Mouse (Mus musculus) kidney, postnatal 10 days (tissue): ENCODE results near the gene Kbtbd13.

Source experiments
- DNase-seq: peaks from one replicate; pipeline ENCODE4 v3.0.0; 2021; ENCODE audit warnings: mixed read lengths

The Kbtbd13 gene

DNA sequence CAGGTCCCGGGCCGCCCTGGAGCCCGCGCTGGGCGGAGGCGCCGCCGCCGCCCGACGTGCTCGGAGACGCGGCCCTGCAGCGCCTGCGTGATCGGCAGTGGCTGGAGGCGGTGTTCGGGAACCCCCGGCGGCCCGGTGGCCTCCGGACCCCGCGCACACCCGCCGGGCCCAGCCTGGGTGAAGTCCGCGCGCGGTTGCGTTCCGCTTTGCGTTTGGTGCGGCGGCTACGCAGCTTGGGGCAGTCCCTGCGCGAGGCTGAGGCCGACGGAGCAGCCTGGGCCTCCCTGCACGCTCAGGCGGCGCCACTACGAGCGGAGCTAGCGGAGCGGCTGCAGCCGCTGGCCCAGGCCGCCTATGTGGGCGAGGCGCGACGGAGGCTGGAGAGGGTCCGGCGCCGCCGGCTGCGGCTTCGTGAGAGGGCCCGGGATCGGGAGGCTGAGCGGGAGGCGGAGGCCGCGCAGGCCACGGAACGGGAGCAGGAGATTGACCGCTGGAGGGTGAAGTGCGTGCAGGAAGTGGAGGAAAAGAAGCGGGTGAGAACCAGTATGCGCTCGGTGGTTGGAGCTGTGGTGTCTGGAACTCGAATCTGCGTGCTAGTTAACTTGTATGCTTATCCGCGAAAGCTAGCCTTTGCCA, 44.9 kb downstream of the Kbtbd13 start:
- peak; percentile 62 for DNase-seq

DNA sequence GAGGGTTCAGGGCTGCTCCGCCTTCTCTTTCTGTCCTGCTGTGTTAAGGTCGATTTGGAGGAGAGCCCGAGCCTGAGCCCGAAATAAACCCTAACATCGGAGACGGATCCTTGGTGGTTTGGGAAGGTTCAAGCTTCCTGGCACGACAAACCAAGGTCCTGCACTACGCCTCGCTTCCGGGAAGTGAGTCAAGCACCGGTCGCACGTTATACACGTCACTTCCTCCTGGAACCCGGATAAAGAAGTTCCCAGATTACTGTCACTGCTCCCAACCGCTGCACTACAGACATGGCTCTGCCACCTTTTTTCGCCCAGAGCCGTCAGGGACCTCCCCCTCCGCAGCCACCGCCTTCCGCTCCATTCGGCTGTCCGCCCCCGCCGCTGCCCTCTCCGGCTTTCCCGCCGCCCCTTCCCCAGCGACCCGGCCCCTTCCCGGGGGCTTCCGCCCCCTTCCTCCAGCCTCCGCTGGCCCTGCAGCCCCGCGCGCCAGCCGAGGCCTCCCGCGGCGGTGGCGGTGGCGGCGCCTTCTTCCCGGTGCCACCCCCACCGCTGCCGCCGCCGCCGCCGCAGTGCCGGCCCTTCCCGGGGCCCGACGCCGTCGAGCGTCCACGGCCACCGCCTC, 45.5 kb downstream of the Kbtbd13 start, which contains the start of gene Pdcd7:
Pdcd7 (plus strand) TSS at position 251 of the 622 bp plus-strand sequence.
- DNase-seq = peak; percentile 98

DNA sequence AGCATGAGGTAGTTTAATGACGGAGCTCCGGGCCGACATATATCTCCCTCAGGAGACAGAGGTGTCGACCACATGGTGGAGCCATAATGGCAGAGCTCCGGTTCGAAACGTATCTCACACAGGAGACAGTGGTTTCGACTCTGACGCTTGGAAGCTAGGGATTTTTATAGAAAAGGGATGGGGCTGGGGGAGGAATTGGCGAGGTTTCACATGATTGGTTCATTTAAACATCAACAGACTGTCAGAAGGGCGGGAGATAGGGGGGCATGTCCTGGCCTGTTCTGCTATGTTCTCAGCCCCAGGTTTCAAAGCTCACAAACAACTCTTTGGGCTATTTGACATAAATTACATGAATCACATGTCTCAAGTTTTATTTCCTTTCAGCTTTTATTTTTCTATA, 46.0 kb downstream of the Kbtbd13 start:
- DNase-seq = peak; percentile 18

DNA sequence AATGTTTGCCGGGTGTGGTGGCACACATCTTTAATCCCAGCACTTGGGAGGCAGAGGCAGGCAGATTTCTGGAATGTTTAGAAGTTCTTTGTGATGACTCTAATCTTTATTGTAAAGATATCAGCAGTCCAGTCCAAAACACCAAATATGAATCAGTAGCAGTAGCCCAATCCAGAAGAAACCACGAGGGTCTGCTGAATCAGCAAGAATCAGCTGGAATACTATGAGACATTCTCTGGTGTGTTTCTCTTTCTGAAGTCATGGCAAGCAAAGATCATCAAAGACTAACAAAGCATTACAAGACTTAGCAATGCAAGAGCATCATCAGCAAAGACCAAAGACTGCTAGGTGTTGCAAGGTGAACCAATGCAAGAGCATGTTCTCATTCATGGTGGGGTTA, 51.0 kb downstream of the Kbtbd13 start:
- no peak for DNase-seq

DNA sequence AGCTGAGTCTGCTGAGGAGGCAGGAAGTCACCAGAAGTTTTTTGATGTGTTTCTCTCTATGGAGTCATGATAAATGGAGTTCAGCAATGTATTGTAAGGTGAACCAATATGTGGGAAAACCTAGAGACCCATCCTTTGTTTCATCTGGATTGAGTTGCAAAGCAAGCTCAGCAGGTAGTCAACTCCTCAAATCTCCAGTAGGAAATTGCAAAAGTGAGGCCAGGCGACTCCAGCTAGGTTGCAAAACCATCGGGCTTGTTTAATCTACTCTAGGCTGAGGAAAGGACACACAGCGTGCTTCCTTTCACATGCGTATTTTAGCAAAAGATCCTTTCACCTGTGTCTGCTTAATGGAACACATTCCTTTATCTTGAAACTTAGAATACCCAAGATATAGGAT, 52.3 kb downstream of the Kbtbd13 start:
- no peak for DNase-seq
